Mouse (Mus musculus) spleen, adult 2 months (tissue): Measurements from ENCODE around the gene Cenpx. TPM values are rescaled to one million over a fixed set of nuclear protein-coding genes. Genes with fewer than 3 reads are reported as not detected.
A peak's percentile ranks its signal among the peaks of the same experiment; 100 is the strongest.

ENCODE experiments used
- DNase-seq, 2 experiments: peaks; one replicate each; pipeline versions ENCODE4 v3.0.0 to v3.0.0-alpha.2; 2012 to 2021; ENCODE audit warnings: low spot score in 2 of 2, low read depth in 1 of 2
- H3K27ac ChIP-seq: fragments of 200-500 bp; 2 replicates; pipeline ENCODE4 v1.5.1; 2012; ENCODE audit warnings: low read length, inconsistent platforms; ENCODE audit not compliant: insufficient read depth
- H3K27me3 ChIP-seq: fragments of 200-500 bp; 2 replicates; pipeline ENCODE4 v1.6.1; 2012; ENCODE audit warnings: mild to moderate bottlenecking, moderate library complexity, low read length, inconsistent platforms; ENCODE audit not compliant: control insufficient read depth, insufficient read depth
- H3K36me3 ChIP-seq: fragments of 200-500 bp; 2 replicates; pipeline ENCODE4 v1.6.1; 2012; ENCODE audit warnings: mild to moderate bottlenecking, low read length, inconsistent platforms; ENCODE audit not compliant: control insufficient read depth, insufficient read depth
- H3K4me1 ChIP-seq: fragments of 200-500 bp; 2 replicates; pipeline ENCODE4 v1.6.1; 2011; ENCODE audit warnings: inconsistent platforms; ENCODE audit not compliant: control insufficient read depth, insufficient read depth, insufficient read length
- H3K4me3 ChIP-seq: fragments of 200-500 bp; 2 replicates; pipeline ENCODE4 v1.5.1; 2011; ENCODE audit warnings: mild to moderate bottlenecking, inconsistent platforms; ENCODE audit not compliant: insufficient read depth, insufficient read length; ENCODE audit errors: extremely low read depth
- CTCF ChIP-seq: fragments of 200-500 bp; IDR thresholded peaks from 2 replicates; pipeline ENCODE4 v1.5.1; 2011; ENCODE audit warnings: mild to moderate bottlenecking, inconsistent platforms; ENCODE audit not compliant: insufficient read depth, insufficient read length, insufficient replicate concordance; ENCODE audit errors: extremely low read depth
- POLR2A ChIP-seq: fragments of 200-500 bp; IDR thresholded peaks from 2 replicates; pipeline ENCODE4 v1.6.1; 2011; ENCODE audit warnings: low read depth, low read length, inconsistent platforms
- WGBS: fragments of 180-500 bp; shearing (Covaris S2); methylation state at CpG from one replicate; pipeline ENCODE4 v1.1.7; 2018; 5-methylcytosine and 5-hydroxymethylcytosine counted together
- polyA plus RNA-seq: library from polyadenylated mRNA; depleted of rRNA; stranded (reverse); fragments of >200 nt; gene quantifications from 2 replicates; pipeline ENCODE4 v1.2.3, GENCODE M21; 2012

Cenpx gene
- polyA plus RNA-seq, 1 experiment = 44.1 TPM

- Histone ChIP-seq H3K36me3 (peaks cover 3% of the 10 kb centered on the region; the same call in 1 of the 2 replicates), H3K27me3 (peaks cover 13% of the 10 kb centered on the region), H3K4me3 (no peak overlapping the region), H3K27ac (no peak overlapping the region), H3K4me1 (peaks cover 13% of the 10 kb centered on the region)
- TF ChIP-seq CTCF = no peak
- no peak for DNase-seq
- 97% methylated on average over 9 of the region's 9 CpGs for WGBS
Measured at GRCm38 (mm10) chr11:120719242-120719641, 5.7 kb upstream of the Cenpx start.

- Histone ChIP-seq H3K27me3 (no peaks in the 10 kb centered on the region), H3K4me1 (peaks cover 4% of the 10 kb centered on the region; the same call in 1 of the 2 replicates), H3K4me3 (no peak overlapping the region), H3K36me3 (peaks cover 3% of the 10 kb centered on the region; the same call in 1 of the 2 replicates), H3K27ac (no peak overlapping the region)
- TF ChIP-seq POLR2A (no peak), CTCF (no peak)
- 93% methylated on average over 9 of the region's 9 CpGs for WGBS
- DNase-seq = no peak
Measured at GRCm38 (mm10) chr11:120715131-120715530, 1.6 kb upstream of the Cenpx start.

- H3K27ac ChIP-seq = no peak overlapping the region
- no peak for DNase-seq
- peaks cover 3% of the 10 kb centered on the region; the same call in 1 of the 2 replicates for H3K36me3 ChIP-seq
- peak overlapping the region; percentile 77; the same call in 1 of the 2 replicates for H3K4me3 ChIP-seq
- H3K4me1 ChIP-seq = peaks cover 4% of the 10 kb centered on the region; the same call in 1 of the 2 replicates
- TF ChIP-seq CTCF (no peak), POLR2A (no peak)
- no peaks in the 10 kb centered on the region for H3K27me3 ChIP-seq
- WGBS = 52% methylated on average over 10 of the region's 10 CpGs
Measured at GRCm38 (mm10) chr11:120714546-120714945, 1.0 kb upstream of the Cenpx start.

GRCm38 (mm10) chr11:120712771-120713568 is 568 bp downstream of the Cenpx start:
- TF ChIP-seq CTCF = peak; percentile 82
- TF ChIP-seq POLR2A = no peak
- WGBS = 1% methylated on average over 38 of the region's 38 CpGs
- Histone ChIP-seq H3K36me3 (0 out of 2 replicates have a peak, but pooled peaks cover 4% of the 10 kb centered on the region), H3K4me1 (peaks cover 4% of the 10 kb centered on the region; the same call in 1 of the 2 replicates), H3K27me3 (no peaks in the 10 kb centered on the region), H3K27ac (peak overlapping the region; percentile 30), H3K4me3 (peak overlapping the region; percentile 81)
- DNase-seq = peak in 1 of 2 experiments; percentile 47

DNA sequence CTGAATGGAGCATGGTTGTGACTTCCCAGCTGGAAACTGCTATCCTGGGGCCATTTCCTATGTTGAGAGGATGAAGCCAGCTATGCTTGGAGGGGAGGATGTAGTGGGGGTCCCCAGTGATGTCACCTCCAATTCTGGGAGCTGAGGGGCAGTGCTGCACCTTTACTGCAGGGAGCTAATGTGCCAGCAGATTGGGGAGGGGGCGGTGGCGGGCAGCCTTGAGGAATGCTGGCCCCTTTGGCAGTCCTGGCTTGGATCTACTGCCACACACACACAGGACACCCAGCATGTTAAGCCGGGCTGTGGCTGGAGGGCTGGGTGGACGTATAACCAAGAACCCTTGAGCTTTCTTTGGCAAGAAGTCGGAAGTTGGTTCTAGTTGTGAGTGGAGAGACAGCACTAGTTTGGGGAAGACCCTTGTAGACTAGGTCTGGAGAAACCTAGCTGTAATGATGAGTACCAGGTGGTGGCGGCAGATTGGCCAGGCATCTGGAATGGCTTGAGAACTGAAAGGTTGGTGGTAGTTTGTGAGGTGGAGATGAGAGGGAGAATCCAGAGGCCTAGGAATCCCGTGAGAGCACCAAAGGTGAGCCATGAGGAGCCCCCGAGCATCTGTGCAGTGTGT is 1.4 kb downstream of the Cenpx start:
- DNase-seq = no peak
- WGBS = 77% methylated on average over 8 of the region's 8 CpGs
- no peak for TF ChIP-seq CTCF
- no peak for TF ChIP-seq POLR2A
- H3K27me3 ChIP-seq = no peaks in the 10 kb centered on the region
- H3K27ac ChIP-seq = no peak overlapping the region
- H3K4me3 ChIP-seq = no peak overlapping the region
- H3K4me1 ChIP-seq = peaks cover 4% of the 10 kb centered on the region; the same call in 1 of the 2 replicates
- 0 out of 2 replicates have a peak, but pooled peaks cover 3% of the 10 kb centered on the region for H3K36me3 ChIP-seq

GRCm38 (mm10) chr11:120710672-120711071 is 2.9 kb downstream of the Cenpx start:
- H3K4me1 ChIP-seq = peaks cover 4% of the 10 kb centered on the region; the same call in 1 of the 2 replicates
- TF ChIP-seq CTCF (no peak), POLR2A (no peak)
- 91% methylated on average over 5 of the region's 5 CpGs for WGBS

More at GRCm38 (mm10) chr11:120710672-120711071, 2.9 kb downstream of the Cenpx start:
- no peaks in the 10 kb centered on the region for H3K27me3 ChIP-seq
- H3K27ac ChIP-seq = no peak overlapping the region
- no peak overlapping the region for H3K4me3 ChIP-seq
- DNase-seq = no peak
- H3K36me3 ChIP-seq = 0 out of 2 replicates have a peak, but pooled peaks cover 3% of the 10 kb centered on the region
